Mouse (Mus musculus) left cerebral cortex, postnatal 10 days (tissue): ENCODE results near the gene Upb1. TPM values are rescaled to one million over a fixed set of nuclear protein-coding genes. Genes with fewer than 3 reads are reported as not detected.
"Not testable (repeated sequence)": the region's sequence is repeated elsewhere in the genome, so short reads cannot be mapped to it uniquely, and the experiment has no call there.

ENCODE experiments used
- DNase-seq, 2 experiments: peaks; one replicate each; pipeline ENCODE4 v3.0.0; 2021 to 2022; ENCODE audit warnings: low spot score in 2 of 2, mixed read lengths in 1 of 2; ENCODE audit errors: extremely low spot score in 1 of 2
- intact Hi-C: fragments of 180-260 bp; cut with DNase I; formaldehyde crosslinking; loops from one replicate; pipeline ENCODE4 v1.15.1; 2025
- total RNA-seq, 2 experiments: library from RNA; stranded (reverse); gene quantifications; 2 replicates each; pipeline ENCODE4 v1.2.3; 2021

Gene Upb1
- total RNA-seq: under 1 TPM; 0.32 to 0.51 TPM

- no peak for DNase-seq
- intact Hi-C loops: no loop called here
These were observed at the start of gene Upb1 for GRCm38 (mm10) chr10:75400958-75401357. TSS of gene Upb1 (plus strand) at chr10:75401115.

- intact Hi-C loops: no loop called here
These were observed 48.4 kb upstream of the Upb1 start for GRCm38 (mm10) chr10:75352541-75352940.

GRCm38 (mm10) chr10:75353838-75354241 lies 47.1 kb upstream of the Upb1 start:
- intact Hi-C loops, DNase-seq: not testable (repeated sequence)

More at GRCm38 (mm10) chr10:75352541-75352940, 48.4 kb upstream of the Upb1 start:
- no peak for DNase-seq

GRCm38 (mm10) chr10:75355341-75355740 lies 45.6 kb upstream of the Upb1 start:
- DNase-seq: no peak
- intact Hi-C loops: no loop called here

DNA sequence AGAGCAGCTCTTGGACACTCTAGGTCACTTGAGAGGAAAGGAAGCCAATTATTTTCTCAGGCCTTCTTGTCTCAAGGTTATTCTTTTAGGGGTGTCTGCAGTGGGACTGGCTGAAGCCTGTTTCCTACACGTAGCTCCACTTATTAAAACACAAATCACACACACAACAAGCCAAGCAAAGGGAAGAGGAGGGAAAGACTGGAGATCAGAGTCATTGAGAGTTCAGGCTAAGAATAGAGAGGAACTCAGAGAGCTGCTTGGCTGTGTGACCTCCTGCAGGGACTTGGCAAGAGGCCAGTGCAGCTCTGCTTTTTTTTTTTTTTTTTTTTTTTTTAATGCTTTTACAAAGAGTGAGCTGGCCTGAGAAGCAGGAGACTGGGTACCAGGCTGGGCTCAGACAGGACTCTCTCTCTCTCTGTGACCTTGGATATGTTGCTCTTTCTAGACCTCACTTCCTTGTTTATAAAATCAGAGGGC lies 36.7 kb upstream of the Upb1 start:
- DNase-seq: peak; percentile 9 to 85
- intact Hi-C loops: not testable (repeated sequence)

GRCm38 (mm10) chr10:75364796-75365195 lies 36.1 kb upstream of the Upb1 start:
- intact Hi-C loops: no loop called here
- DNase-seq: no peak

GRCm38 (mm10) chr10:75365231-75365633 lies 35.7 kb upstream of the Upb1 start:
- intact Hi-C loops: no loop called here
- no peak for DNase-seq

- peak in 1 of 2 experiments; percentile 42 for DNase-seq
- intact Hi-C loops: not testable (repeated sequence)
These were observed 27.1 kb upstream of the Upb1 start for GRCm38 (mm10) chr10:75373655-75374351.

GRCm38 (mm10) chr10:75378688-75379087 lies 22.2 kb upstream of the Upb1 start:
- intact Hi-C loops: no loop called here
- no peak for DNase-seq

DNA sequence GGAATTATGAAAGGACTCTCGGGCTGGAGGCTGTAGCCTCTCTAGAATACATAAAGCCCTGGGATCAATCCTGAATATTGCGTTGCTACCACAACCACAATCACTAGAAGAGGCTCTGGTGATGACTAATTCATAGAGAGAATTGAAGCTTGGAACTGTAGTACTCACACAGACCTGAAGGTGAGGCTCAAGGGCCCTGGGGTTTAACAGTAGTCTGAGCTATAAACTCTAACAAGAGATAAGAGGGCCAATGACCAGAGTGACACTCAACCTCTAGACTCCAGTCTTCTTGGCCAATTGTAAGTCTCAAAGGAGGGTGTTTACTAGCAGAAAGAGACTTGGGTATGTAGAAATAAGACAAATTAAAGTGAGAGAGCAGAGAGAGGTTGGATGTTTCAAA lies 10.8 kb upstream of the Upb1 start:
- DNase-seq: no peak
- intact Hi-C loops: no loop called here

DNA sequence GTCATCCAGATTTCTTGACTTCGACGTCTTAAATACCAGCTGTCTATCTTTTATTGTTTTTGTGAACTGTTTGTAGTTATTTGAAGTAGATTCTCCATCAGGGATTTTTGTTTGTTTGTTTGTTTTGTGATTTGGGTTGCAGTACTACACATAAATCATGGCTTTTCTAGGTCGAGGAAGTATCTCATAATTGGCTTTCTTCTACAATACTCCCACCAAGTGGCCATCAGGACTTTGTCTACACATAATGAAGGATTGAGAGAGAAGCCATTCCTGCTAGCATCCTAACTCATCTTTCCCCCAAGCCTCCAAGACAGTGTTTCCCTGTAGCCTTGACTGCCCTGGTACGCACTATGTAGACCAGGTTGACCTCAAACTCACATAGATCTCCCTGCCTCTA lies 10.1 kb upstream of the Upb1 start:
- intact Hi-C loops: no loop called here
- no peak for DNase-seq

DNA sequence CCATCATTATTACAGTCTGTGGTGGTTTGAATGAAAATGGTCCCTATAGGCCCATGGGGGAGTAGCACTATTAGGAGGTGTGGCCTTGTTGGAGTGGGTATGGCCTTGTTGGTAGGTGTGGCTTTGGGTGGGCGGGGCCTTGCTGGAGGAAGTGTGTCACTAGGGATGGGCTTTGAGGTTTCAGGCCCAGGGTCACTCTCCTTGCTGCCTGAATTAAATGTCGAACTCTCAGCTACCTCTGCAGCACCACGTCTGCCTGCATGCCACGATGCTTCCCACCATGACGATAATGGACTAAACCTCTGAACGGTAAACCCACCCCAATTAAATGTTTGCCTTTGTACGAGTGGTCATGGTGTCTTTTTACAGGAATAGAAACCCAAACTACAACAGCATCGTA lies 6.1 kb upstream of the Upb1 start:
- intact Hi-C loops: no loop called here

GRCm38 (mm10) chr10:75396966-75397365 lies 3.9 kb upstream of the Upb1 start:
- peak in 1 of 2 experiments; percentile 87 for DNase-seq
- intact Hi-C loops: no loop called here

More for the DNA sequence above, 6.1 kb upstream of the Upb1 start:
- DNase-seq: no peak

DNA sequence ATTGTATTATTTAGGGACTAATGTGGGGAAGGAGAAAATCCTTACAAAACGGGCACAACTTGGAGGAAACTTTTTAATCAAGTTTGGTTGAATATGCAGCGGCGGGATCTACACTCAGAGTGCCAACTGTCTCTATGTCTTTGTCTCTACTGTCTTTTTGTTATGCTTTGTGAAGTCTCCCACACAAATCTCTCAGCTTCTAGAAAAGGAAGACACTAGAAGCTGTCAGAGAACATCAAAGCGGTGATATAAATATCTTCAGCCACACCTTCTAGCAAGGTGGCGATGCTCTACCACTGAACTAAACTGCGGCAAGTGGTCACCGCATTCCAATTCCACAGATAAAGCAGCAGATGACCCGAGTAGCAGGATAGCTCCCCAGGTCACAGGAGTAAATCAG lies 5.0 kb downstream of the Upb1 start:
- no peak for DNase-seq
- intact Hi-C loops: no loop called here

- peak in 1 of 2 experiments; percentile 71 for DNase-seq
- intact Hi-C loops: no loop called here
These were observed 5.8 kb downstream of the Upb1 start for GRCm38 (mm10) chr10:75406755-75407154.

GRCm38 (mm10) chr10:75407741-75408140 lies 6.8 kb downstream of the Upb1 start:
- no peak for DNase-seq
- intact Hi-C loops: no loop called here

- intact Hi-C loops, DNase-seq: not testable (repeated sequence)
These were observed 10.6 kb downstream of the Upb1 start for GRCm38 (mm10) chr10:75411343-75412113.

DNA sequence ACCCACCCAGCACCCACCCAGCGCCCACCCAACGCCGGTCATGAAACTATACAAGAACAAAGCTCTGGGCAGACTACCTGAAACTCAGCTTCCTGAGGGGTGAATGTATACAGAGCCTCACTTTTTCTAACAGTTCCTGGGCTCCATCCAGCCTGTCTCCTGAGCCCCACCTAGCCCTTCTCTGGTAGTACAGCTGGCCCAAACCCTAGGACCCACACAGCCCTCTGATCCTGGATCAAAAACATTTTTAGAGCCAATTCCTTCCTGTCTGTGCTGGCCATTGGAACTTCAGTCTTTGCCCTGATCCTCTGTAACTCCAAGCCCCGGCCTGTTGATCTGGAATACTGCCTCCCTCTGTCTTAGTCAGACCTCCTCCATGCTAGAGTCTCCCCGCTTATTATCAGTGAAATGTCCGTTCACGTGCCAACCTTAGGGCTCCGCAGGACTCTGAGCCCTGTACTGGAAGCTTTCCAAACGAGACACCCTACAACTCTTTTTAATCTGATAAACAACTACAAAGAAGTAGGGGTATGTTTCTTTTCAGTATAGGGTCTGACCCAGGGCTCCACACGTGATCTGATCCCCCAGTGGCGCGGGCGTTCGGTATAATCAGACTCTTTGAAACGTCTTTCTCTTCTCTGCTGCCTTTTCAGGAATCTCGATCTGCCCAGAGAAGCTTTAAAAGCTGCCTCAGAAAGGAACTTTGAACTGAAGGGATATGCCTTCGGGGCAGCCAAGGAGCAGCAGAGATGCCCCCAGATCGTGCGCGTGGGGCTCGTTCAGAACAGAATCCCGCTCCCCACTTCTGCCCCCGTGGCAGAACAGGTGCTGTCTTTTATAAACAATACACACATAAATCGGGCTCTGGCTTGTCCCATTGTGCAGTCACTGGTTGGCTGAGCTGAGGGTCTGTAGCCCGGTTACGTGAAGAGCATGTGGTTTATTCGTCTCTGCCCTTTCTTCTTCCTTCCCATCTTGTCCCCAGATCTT lies 11.5 kb downstream of the Upb1 start:
- intact Hi-C loops: no loop called here
- DNase-seq: no peak

DNA sequence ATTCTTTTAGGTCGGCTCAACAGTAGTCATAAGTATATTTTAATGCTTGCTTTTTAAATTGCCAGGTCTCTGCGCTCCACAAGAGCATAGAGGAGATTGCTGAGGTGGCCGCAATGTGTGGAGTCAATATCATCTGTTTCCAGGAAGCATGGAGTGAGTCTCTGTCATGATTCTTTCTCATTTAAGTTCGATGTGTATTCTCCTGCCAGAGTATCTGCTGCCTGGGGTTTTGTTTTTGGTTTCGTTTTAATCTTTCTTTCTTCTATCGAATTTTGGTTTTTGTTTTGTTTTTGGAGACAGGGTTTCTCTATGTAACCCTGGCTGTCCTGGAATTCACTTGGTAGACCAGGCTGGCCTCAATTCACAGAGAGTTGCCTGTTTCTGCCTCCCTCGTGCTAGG lies 14.0 kb downstream of the Upb1 start:
- DNase-seq: no peak
- intact Hi-C loops: no loop called here
